Comparison of ENCODE assay signal across 8 mouse cellular contexts in genomic region chr5:27680476-27680875, GRCm38 (mm10).
DNase-seq lines count a peak whose midpoint lies in the region; ATAC-seq and TF ChIP-seq lines count a peak whose summit lies in the region.

No protein-coding gene starts in this region.

- peak; percentile 52 for TF ChIP-seq CTCF in heart, postnatal 0 days (IDR thresholded peaks at IDR 0.05; ENCODE audit: low read depth)
- peak; percentile 73 for TF ChIP-seq CTCF in kidney, postnatal 0 days (IDR thresholded peaks at IDR 0.05; ENCODE audit: low read depth)

- H3K27ac ChIP-seq in heart, postnatal 0 days (ENCODE audit: low read depth), result no peak overlapping the region
- H3K27ac ChIP-seq in kidney, postnatal 0 days, result no peak overlapping the region
- no peak overlapping the region for H3K27ac ChIP-seq in neural tube, embryonic 11.5 days (ENCODE audit: low read depth, low read length)

- H3K9me3 ChIP-seq in heart, postnatal 0 days (replicated peaks; ENCODE audit: control insufficient read depth, low read length), result no peaks in the 10 kb centered on the region
- H3K9me3 ChIP-seq in kidney, postnatal 0 days (replicated peaks; ENCODE audit: low read length), result no peaks in the 10 kb centered on the region
- no peaks in the 10 kb centered on the region for H3K9me3 ChIP-seq in neural tube, embryonic 11.5 days (ENCODE audit: control insufficient read depth, low read length)

- H3K36me3 ChIP-seq in heart, postnatal 0 days (replicated peaks; ENCODE audit: control insufficient read depth, insufficient read depth, low read length), result no peaks in the 10 kb centered on the region
- no peaks in the 10 kb centered on the region for H3K36me3 ChIP-seq in kidney, postnatal 0 days (ENCODE audit: insufficient read depth, low read length)
- no peaks in the 10 kb centered on the region for H3K36me3 ChIP-seq in neural tube, embryonic 11.5 days (ENCODE audit: control insufficient read depth, insufficient read depth, low read length)

- H3K4me1 ChIP-seq in heart, postnatal 0 days (ENCODE audit: control insufficient read depth, insufficient read depth), result no peaks in the 10 kb centered on the region
- no peaks in the 10 kb centered on the region for H3K4me1 ChIP-seq in kidney, postnatal 0 days (replicated peaks; ENCODE audit: insufficient read depth, low read length)
- H3K4me1 ChIP-seq in neural tube, embryonic 11.5 days (ENCODE audit: control insufficient read depth, insufficient read depth, low read length), result no peaks in the 10 kb centered on the region

- no peak overlapping the region for H3K4me3 ChIP-seq in heart, postnatal 0 days (ENCODE audit: low read depth, low read length)
- H3K4me3 ChIP-seq in kidney, postnatal 0 days (replicated peaks; ENCODE audit: low read depth, low read length), result no peak overlapping the region
- H3K4me3 ChIP-seq in neural tube, embryonic 11.5 days (ENCODE audit: low read depth, low read length), result no peak overlapping the region

- no peak for DNase-seq in heart, postnatal 0 days (ENCODE audit: low spot score)
- DNase-seq in heart, adult 11 months, result no peak
- peak; percentile 18 for DNase-seq in urinary bladder, postnatal 25 days (ENCODE audit: low spot score)
- DNase-seq in urinary bladder, postnatal 10 days (ENCODE audit: low spot score), result no peak
- DNase-seq in cerebellum, adult 9-10 months, result peak; percentile 42
- peak; percentile 33 for DNase-seq in kidney, postnatal 0 days (ENCODE audit: low spot score)
- DNase-seq in neural tube, embryonic 11.5 days (ENCODE audit: low spot score), result peak; percentile 39
- DNase-seq in layer of hippocampus, adult 9-10 months (ENCODE audit: low spot score), result no peak

- no peak overlapping the region for H3K9ac ChIP-seq in heart, postnatal 0 days (replicated peaks; ENCODE audit: low read depth, low read length)
- H3K9ac ChIP-seq in kidney, postnatal 0 days (ENCODE audit: low read depth, low read length), result no peak overlapping the region
- H3K9ac ChIP-seq in neural tube, embryonic 11.5 days (ENCODE audit: low read length), result no peak overlapping the region

- TF ChIP-seq EP300 in heart, postnatal 0 days (IDR thresholded peaks at IDR 0.05; ENCODE audit: low read depth), result no peak

- 26% methylated on average over 5 of the region's 5 CpGs for WGBS in heart, postnatal 0 days
- 31% methylated on average over 5 of the region's 5 CpGs for WGBS in kidney, postnatal 0 days
- 31% methylated on average over 5 of the region's 5 CpGs for WGBS in neural tube, embryonic 11.5 days

- H3K27me3 ChIP-seq in heart, postnatal 0 days (ENCODE audit: control insufficient read depth, insufficient read depth, low read length), result no peaks in the 10 kb centered on the region
- H3K27me3 ChIP-seq in kidney, postnatal 0 days (ENCODE audit: insufficient read depth, low read length), result no peaks in the 10 kb centered on the region
- H3K27me3 ChIP-seq in neural tube, embryonic 11.5 days (ENCODE audit: control insufficient read depth, insufficient read depth, low read length), result no peaks in the 10 kb centered on the region

- no peak overlapping the region for H3K4me2 ChIP-seq in heart, postnatal 0 days (ENCODE audit: low read depth, low read length)
- no peak overlapping the region for H3K4me2 ChIP-seq in kidney, postnatal 0 days (ENCODE audit: low read length)
- H3K4me2 ChIP-seq in neural tube, embryonic 11.5 days (ENCODE audit: low read depth), result no peak overlapping the region

- no peak for ATAC-seq in heart, postnatal 0 days (ENCODE audit: insufficient read depth, low read depth)
- no peak for ATAC-seq in kidney, postnatal 0 days (replicated peaks; ENCODE audit: low FRiP score, low read depth)
- 0 out of 2 replicates have a peak, but pooled peaks have one; percentile 45 for ATAC-seq in neural tube, embryonic 11.5 days (ENCODE audit: insufficient read depth, low FRiP score, low TSS enrichment)

Comparison
In these comparisons a context has a peak if more than half of its experiments do, and no peak if none do; other contexts are left out.
1. DNase-seq: peak in urinary bladder, postnatal 25 days (single experiment), cerebellum, adult 9-10 months (single experiment), kidney, postnatal 0 days (single experiment) and neural tube, embryonic 11.5 days (single experiment); none in heart, postnatal 0 days (single experiment), heart, adult 11 months (single experiment), urinary bladder, postnatal 10 days (single experiment) and layer of hippocampus, adult 9-10 months (single experiment).